Mouse (Mus musculus) lung, postnatal 0 days (tissue): ENCODE measurements around the gene Lcor. TPM values are rescaled to one million over a fixed set of nuclear protein-coding genes. Genes with fewer than 3 reads are reported as not detected.
A peak's percentile ranks its signal among the peaks of the same experiment; 100 is the strongest.

Experiments
- ATAC-seq: fragments of 200-750 bp; cut with Nextera tagmentation; 2 replicates; pipeline ENCODE4 v1.8.0; 2017; ENCODE audit warnings: moderate library complexity
- DNase-seq: peaks from one replicate; pipeline ENCODE4 v3.0.0-alpha.2; 2016; ENCODE audit warnings: low spot score
- H3K27ac ChIP-seq: fragments of 300-500 bp; sonication (generic); 2 replicates; pipeline ENCODE4 v1.5.1; 2014; ENCODE audit warnings: antibody characterized with exemption, mild to moderate bottlenecking, low read length, mixed read lengths
- H3K27me3 ChIP-seq: fragments of 300-500 bp; sonication (generic); replicated peaks from 2 replicates; pipeline ENCODE4 v1.6.1; 2014; ENCODE audit warnings: low read length, mixed read lengths; ENCODE audit not compliant: insufficient read depth
- H3K36me3 ChIP-seq: fragments of 300-500 bp; sonication (generic); 2 replicates; pipeline ENCODE4 v1.6.1; 2014; ENCODE audit warnings: low read length, mixed read lengths; ENCODE audit not compliant: insufficient read depth
- H3K4me1 ChIP-seq: fragments of 300-500 bp; sonication (generic); 2 replicates; pipeline ENCODE4 v1.6.1; 2014; ENCODE audit warnings: antibody characterized with exemption, low read depth, low read length, mixed read lengths; ENCODE audit not compliant: insufficient read depth
- H3K4me2 ChIP-seq: fragments of 300-500 bp; sonication (generic); replicated peaks from 2 replicates; pipeline ENCODE4 v1.6.1; 2014; ENCODE audit warnings: low read depth, mild to moderate bottlenecking, low read length, moderate library complexity, mixed read lengths
- H3K4me3 ChIP-seq: fragments of 300-500 bp; sonication (generic); 2 replicates; pipeline ENCODE4 v1.5.1; 2014; ENCODE audit warnings: low read depth, low read length
- H3K9ac ChIP-seq: fragments of 300-500 bp; sonication (generic); replicated peaks from 2 replicates; pipeline ENCODE4 v1.6.1; 2014; ENCODE audit warnings: low read depth, mild to moderate bottlenecking
- H3K9me3 ChIP-seq: fragments of 300-500 bp; sonication (generic); 2 replicates; pipeline ENCODE4 v1.6.1; 2016; ENCODE audit warnings: low read length, mixed read lengths
- CTCF ChIP-seq: IDR thresholded peaks from 2 replicates; pipeline ENCODE4 v1.5.1; 2016; ENCODE audit warnings: antibody characterized with exemption, mild to moderate bottlenecking
- EP300 ChIP-seq: IDR thresholded peaks from 2 replicates; pipeline ENCODE4 v1.6.1; 2016; ENCODE audit warnings: antibody characterized with exemption, mild to moderate bottlenecking, control low read depth
- WGBS: fragments of 180-500 bp; shearing (Covaris S2); extraction: QIAGEN DNeasy Blood & Tissue Kit; methylation state at CpG from one replicate; pipeline ENCODE4 v1.1.7; 2014; 5-methylcytosine and 5-hydroxymethylcytosine counted together
- polyA plus RNA-seq: library from polyadenylated mRNA; unstranded; fragments of >200 nt; fragmentation: Nextera tagmentation; extraction: Ambion mirVana; gene quantifications from 2 replicates; pipeline ENCODE4 v1.2.1, GENCODE M21; 2015

The Lcor gene
- polyA plus RNA-seq, 1 experiment from 2014 or later = 10.8 TPM

DNA sequence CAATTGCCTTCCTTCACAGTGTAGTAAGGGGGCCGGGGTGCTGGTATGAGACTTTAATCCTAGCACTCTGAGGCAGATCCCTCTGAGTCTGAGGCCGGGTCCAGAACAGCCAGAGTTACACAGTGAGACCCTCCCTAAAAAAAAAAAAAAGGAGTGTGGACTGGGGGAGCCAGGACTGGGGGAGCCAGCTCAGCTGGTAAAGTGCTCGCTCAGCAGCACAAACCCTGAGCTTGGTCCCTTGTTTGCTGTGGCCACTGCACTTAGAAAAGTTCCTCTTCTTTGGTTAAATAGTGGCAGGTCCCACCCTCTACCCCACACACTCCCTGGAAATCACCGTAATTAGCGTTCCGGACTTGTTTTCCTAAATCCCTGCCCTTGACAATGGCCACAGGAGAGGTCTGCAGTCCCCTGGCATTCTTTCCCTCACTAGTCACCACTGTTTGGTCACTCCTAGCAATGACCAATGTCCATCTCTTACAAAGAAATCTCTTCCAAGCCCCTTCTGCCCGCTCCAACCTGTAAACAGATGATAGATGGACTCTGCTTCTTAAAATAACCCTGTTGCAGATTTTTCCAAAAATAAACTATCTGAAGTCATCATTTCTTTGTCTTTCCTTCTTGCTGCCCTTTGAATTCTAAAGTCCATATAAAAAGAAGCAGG is 32.9 kb upstream of the Lcor start:
- Histone ChIP-seq H3K4me3 (no peak overlapping the region), H3K36me3 (no peaks in the 10 kb centered on the region), H3K27ac (no peak overlapping the region), H3K9ac (no peak overlapping the region), H3K27me3 (no peaks in the 10 kb centered on the region), H3K9me3 (no peaks in the 10 kb centered on the region), H3K4me1 (no peaks in the 10 kb centered on the region), H3K4me2 (no peak overlapping the region)
- no peak for TF ChIP-seq CTCF
- TF ChIP-seq EP300 = no peak
- ATAC-seq = no peak
- DNase-seq = no peak
- WGBS = 61% methylated on average over 7 of the region's 7 CpGs

DNA sequence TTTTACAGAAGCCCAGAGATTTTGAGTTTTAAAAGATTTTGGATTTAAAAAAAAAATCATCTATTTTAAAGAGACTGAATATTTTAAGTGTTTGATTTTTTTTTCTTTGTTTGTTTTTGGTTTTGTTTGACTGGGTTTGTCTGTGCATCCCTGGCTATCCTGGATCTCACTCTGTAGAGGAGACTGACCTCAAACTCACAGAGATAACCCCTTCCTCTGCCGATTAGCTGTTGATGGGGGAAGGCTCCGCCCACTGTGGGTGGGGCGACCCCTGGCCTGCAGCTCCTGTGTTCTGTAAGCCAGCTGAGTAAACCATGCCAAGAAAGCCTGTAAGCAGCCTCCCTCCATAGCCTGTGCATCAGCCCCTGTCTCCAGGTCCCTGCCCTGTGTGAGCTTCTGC is 30.3 kb upstream of the Lcor start:
- 8% methylated on average over 3 of the region's 3 CpGs for WGBS
- Histone ChIP-seq H3K4me3 (no peak overlapping the region), H3K27me3 (no peaks in the 10 kb centered on the region), H3K9me3 (no peaks in the 10 kb centered on the region), H3K36me3 (no peaks in the 10 kb centered on the region), H3K4me2 (no peak overlapping the region), H3K4me1 (no peaks in the 10 kb centered on the region), H3K9ac (no peak overlapping the region), H3K27ac (no peak overlapping the region)
- TF ChIP-seq CTCF (no peak), EP300 (no peak)
- DNase-seq (no peak), ATAC-seq (no peak)

DNA sequence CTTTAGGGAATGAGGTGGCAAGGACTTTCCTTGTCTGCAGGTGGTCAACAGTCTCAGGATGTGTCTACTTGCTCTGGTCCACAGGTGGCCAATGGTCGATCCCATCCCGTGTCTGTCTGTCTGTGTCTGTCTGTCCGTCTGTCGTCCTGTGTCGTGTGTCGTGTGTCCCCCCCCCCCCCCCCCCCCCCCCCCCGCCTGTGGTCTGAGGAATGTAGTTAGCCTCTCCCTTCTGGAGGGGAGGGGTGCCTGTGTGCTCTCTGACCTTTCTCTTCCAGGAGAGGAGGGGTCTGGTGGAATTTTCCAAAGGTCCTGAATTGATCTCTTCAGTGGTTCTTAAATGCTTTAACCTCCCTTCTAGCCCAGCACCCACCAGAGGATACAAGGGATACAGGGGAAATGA is 27.8 kb upstream of the Lcor start:
- WGBS = 81% methylated on average over 5 of the region's 7 CpGs
- TF ChIP-seq EP300 (no peak), CTCF (no peak)
- H3K9me3 ChIP-seq = no peaks in the 10 kb centered on the region
- DNase-seq (no peak), ATAC-seq (no peak)
- H3K4me1 ChIP-seq = no peaks in the 10 kb centered on the region
- no peak overlapping the region for H3K9ac ChIP-seq
- no peak overlapping the region for H3K4me3 ChIP-seq
- H3K4me2 ChIP-seq = no peak overlapping the region
- no peaks in the 10 kb centered on the region for H3K36me3 ChIP-seq
- no peak overlapping the region for H3K27ac ChIP-seq
- no peaks in the 10 kb centered on the region for H3K27me3 ChIP-seq

DNA sequence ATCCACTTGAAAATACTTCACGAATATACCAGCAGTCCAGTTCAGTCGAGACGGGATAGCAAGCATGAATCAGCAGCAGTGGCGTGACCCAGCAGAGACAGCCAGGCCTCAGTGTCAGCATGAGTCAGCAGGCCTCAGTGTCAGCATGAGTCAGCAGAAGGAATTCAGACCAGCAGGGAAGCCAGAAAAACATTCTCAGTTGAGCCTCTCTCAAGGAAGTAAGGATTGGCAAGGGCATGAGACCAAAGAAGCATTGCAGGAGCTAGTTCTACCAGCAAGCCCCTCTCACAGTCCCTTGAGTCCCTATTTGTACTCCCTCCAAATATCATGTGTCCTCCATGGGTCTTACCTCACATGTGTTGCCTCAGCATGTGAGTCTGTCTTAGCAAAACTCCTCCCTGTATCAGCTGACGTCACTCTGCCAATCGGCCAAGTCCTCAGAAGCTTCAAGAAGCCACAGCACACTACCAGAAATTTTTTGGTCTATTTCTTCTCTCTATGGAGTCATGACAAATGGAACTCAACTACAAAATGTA is 27.3 kb upstream of the Lcor start:
- H3K4me1 ChIP-seq = no peaks in the 10 kb centered on the region
- WGBS = 52% methylated on average over 6 of the region's 6 CpGs
- DNase-seq (peak; percentile 68), ATAC-seq (peak; percentile 63; the same call in 1 of the 2 replicates)
- H3K9ac ChIP-seq = no peak overlapping the region
- no peaks in the 10 kb centered on the region for H3K36me3 ChIP-seq
- no peak for TF ChIP-seq CTCF
- TF ChIP-seq EP300 = peak; percentile 61
- no peak overlapping the region for H3K4me2 ChIP-seq
- no peak overlapping the region for H3K27ac ChIP-seq
- no peak overlapping the region for H3K4me3 ChIP-seq
- H3K27me3 ChIP-seq = no peaks in the 10 kb centered on the region
- no peaks in the 10 kb centered on the region for H3K9me3 ChIP-seq

DNA sequence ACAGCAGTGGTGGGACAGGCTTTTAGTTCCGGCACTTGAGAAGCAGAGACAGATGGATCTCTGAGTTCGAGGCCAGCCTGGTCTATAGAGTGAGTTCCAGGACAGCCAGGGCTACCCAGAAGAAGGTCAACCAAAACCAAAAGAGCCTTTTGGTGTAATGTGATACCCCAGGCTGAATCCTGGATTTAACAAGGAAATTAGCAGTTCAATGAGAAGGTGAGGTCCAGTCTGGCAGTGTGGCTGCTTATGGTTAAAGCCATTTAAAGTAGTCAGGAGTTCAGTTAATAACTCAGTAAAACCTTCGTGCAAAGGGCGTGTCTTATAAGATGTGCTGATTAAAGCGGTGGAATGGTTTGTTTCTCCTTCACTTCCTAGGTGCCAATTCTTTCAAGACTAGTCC is 25.3 kb upstream of the Lcor start:
- Histone ChIP-seq H3K27me3 (no peaks in the 10 kb centered on the region), H3K9ac (no peak overlapping the region), H3K4me2 (no peak overlapping the region), H3K4me1 (no peaks in the 10 kb centered on the region), H3K36me3 (no peaks in the 10 kb centered on the region), H3K27ac (no peak overlapping the region), H3K9me3 (no peaks in the 10 kb centered on the region), H3K4me3 (no peak overlapping the region)
- WGBS = 81% methylated on average over 5 of the region's 5 CpGs
- no peak for DNase-seq
- ATAC-seq = no peak
- no peak for TF ChIP-seq CTCF
- TF ChIP-seq EP300 = no peak

DNA sequence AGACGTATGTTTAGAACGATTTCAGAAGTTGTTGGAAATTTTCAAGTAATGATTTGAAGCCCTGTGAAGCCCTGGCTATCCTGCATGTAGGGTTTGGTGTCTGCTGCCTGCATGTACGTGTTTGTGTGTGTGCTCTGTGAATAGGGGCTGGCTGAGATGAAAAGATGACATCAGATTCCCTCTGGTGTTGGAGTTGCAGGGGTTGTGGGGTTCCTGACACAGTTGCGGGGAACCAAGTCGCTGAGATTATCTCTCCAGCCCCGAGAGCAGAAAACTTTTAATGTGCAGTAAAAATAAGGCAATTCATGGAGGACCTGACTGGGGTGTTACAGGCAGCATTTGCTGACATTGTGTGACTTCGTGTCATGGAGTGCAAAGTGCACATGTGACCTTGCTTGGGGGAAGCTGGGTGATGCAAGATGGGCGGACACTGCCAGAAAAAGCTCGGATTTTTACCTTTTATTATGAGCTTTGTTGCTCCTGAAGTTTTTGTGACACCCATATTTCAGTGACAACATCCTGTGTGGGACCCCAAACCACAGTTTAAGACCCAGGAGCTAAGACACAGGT is 20.2 kb upstream of the Lcor start:
- H3K4me1 ChIP-seq = no peaks in the 10 kb centered on the region
- TF ChIP-seq CTCF = no peak
- TF ChIP-seq EP300 = no peak
- H3K27ac ChIP-seq = no peak overlapping the region
- ATAC-seq (no peak), DNase-seq (no peak)
- H3K27me3 ChIP-seq = no peaks in the 10 kb centered on the region
- no peaks in the 10 kb centered on the region for H3K9me3 ChIP-seq
- no peak overlapping the region for H3K9ac ChIP-seq
- H3K36me3 ChIP-seq = no peaks in the 10 kb centered on the region
- no peak overlapping the region for H3K4me2 ChIP-seq
- H3K4me3 ChIP-seq = no peak overlapping the region
- WGBS = 68% methylated on average over 9 of the region's 9 CpGs
